Mouse (Mus musculus) liver, embryonic 11.5 days (tissue): Measurements from ENCODE around the gene Mpdu1. TPM values are rescaled to one million over a fixed set of nuclear protein-coding genes. Genes with fewer than 3 reads are reported as not detected.
"Not testable (repeated sequence)": the region's sequence is repeated elsewhere in the genome, so short reads cannot be mapped to it uniquely, and the experiment has no call there.

ENCODE experiments used
- ATAC-seq: fragments of 200-750 bp; cut with Nextera tagmentation; replicated peaks from 2 replicates; pipeline ENCODE4 v1.8.0; 2017; ENCODE audit warnings: moderate number of reproducible peaks, mild to moderate bottlenecking, moderate TSS enrichment, moderate library complexity; ENCODE audit not compliant: low FRiP score
- DNase-seq: peaks from one replicate; pipeline ENCODE4 v3.0.0-alpha.2; 2017; ENCODE audit warnings: low spot score
- H3K27ac ChIP-seq: fragments of 300-500 bp; sonication (generic); 2 replicates; pipeline ENCODE4 v1.5.1; 2014; ENCODE audit warnings: mild to moderate bottlenecking, low read depth, low read length, control low read depth
- H3K27me3 ChIP-seq: fragments of 300-500 bp; sonication (generic); replicated peaks from 2 replicates; pipeline ENCODE4 v1.6.1; 2014; ENCODE audit warnings: low read length, mixed read lengths; ENCODE audit not compliant: control insufficient read depth, insufficient read depth
- H3K36me3 ChIP-seq: fragments of 300-500 bp; sonication (generic); 2 replicates; pipeline ENCODE4 v1.6.1; 2014; ENCODE audit warnings: mild to moderate bottlenecking, low read length, moderate library complexity, mixed read lengths; ENCODE audit not compliant: control insufficient read depth, insufficient read depth
- H3K4me1 ChIP-seq: fragments of 300-500 bp; sonication (generic); replicated peaks from 2 replicates; pipeline ENCODE4 v1.6.1; 2014; ENCODE audit warnings: low read length, mixed read lengths; ENCODE audit not compliant: control insufficient read depth, insufficient read depth
- H3K4me2 ChIP-seq: fragments of 300-500 bp; sonication (generic); 2 replicates; pipeline ENCODE4 v1.6.1; 2014; ENCODE audit warnings: mild to moderate bottlenecking, control low read depth, moderate library complexity
- H3K4me3 ChIP-seq: fragments of 300-500 bp; sonication (generic); 2 replicates; pipeline ENCODE4 v1.5.1; 2014; ENCODE audit warnings: low read depth, low read length, control low read depth
- H3K9ac ChIP-seq: fragments of 300-500 bp; sonication (generic); 2 replicates; pipeline ENCODE4 v1.6.1; 2014; ENCODE audit warnings: low read depth, low read length, control low read depth
- H3K9me3 ChIP-seq: fragments of 300-500 bp; sonication (generic); 2 replicates; pipeline ENCODE4 v1.6.1; 2016; ENCODE audit warnings: low read length, inconsistent platforms, mixed read lengths; ENCODE audit not compliant: control insufficient read depth
- WGBS: fragments of 180-500 bp; shearing (Covaris S2); extraction: QIAGEN DNeasy Blood & Tissue Kit; methylation state at CpG from one replicate; pipeline ENCODE4 v1.1.7; 2014; 5-methylcytosine and 5-hydroxymethylcytosine counted together
- polyA plus RNA-seq: library from polyadenylated mRNA; unstranded; fragments of >200 nt; fragmentation: Nextera tagmentation; extraction: Ambion mirVana; gene quantifications from 2 replicates; pipeline ENCODE4 v1.2.1, GENCODE M21; 2014

Gene Mpdu1
- polyA plus RNA-seq, 1 experiment from 2014 or later = 24.0 TPM

DNA sequence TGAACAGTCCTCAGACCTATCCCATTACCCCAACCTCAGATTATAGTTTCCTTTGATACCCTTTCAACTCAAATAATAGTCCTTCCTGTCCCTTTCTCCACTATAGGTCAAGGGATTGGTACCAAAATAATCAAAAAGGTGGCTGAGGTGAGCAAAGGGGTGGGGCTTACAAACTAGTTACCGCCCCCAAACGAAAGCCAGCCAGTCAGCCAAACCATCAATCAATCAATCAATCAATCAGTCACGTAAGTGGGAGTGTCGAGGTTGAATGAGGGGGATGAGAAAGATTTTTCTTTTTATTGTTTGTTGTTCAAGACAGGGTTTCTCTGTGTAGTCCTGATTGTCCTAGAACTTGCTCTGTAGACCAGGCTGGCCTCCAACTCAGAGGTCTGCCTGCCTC, 39.4 kb downstream of the Mpdu1 start:
- H3K4me2 ChIP-seq = peak overlapping the region; percentile 85
- no peak overlapping the region for H3K9ac ChIP-seq
- WGBS = 65% methylated on average over 4 of the region's 4 CpGs

DNA sequence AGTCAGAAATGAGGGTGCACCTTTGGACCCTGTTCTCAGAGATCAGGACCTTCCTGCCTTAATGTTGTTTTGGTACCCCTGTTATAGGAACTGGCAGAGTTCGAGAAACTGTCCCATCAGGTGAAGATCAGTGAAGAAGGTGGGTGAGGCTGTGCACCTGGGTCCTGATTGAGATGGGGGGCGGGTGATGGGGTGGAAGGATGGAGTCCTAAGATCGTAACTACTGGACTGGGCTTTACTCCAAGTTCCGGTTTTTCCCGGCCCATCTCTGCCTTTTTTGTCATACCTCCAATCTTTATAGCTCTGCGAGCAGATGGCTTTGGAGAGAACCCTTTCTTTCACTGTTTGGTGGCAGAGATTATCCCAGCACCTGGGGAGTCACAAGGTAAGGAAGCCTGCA, 40.0 kb downstream of the Mpdu1 start:
- Histone ChIP-seq H3K4me1 (peaks cover 26% of the 10 kb centered on the region), H3K9me3 (no peaks in the 10 kb centered on the region), H3K4me3 (peak overlapping the region; percentile 63), H3K27me3 (no peaks in the 10 kb centered on the region), H3K36me3 (no peaks in the 10 kb centered on the region), H3K27ac (peak overlapping the region; percentile 56), H3K4me2 (peak overlapping the region; percentile 85), H3K9ac (peak overlapping the region; percentile 72)
- 47% methylated on average over 6 of the region's 6 CpGs for WGBS
- DNase-seq (no peak), ATAC-seq (no peak)

More for the DNA sequence above, 39.4 kb downstream of the Mpdu1 start:
- peak overlapping the region; percentile 63 for H3K4me3 ChIP-seq
- DNase-seq = no peak
- no peaks in the 10 kb centered on the region for H3K36me3 ChIP-seq
- peaks cover 22% of the 10 kb centered on the region for H3K4me1 ChIP-seq
- H3K27ac ChIP-seq = no peak overlapping the region
- H3K27me3 ChIP-seq = no peaks in the 10 kb centered on the region
- no peaks in the 10 kb centered on the region for H3K9me3 ChIP-seq
- ATAC-seq = no peak

GRCm38 (mm10) chr11:69621571-69622268, 40.7 kb downstream of the Mpdu1 start, which contains the start of gene Sat2:
Gene Sat2 (plus strand): TSS chr11:69622024.
- Histone ChIP-seq H3K4me1 (peaks cover 26% of the 10 kb centered on the region), H3K4me2 (peak within 1 kb of the TSS; percentile 85), H3K9ac (peak within 1 kb of the TSS; percentile 72), H3K9me3 (no peaks in the 10 kb centered on the region), H3K27me3 (no peaks in the 10 kb centered on the region), H3K27ac (peak within 1 kb of the TSS; percentile 60), H3K36me3 (no peaks in the 10 kb centered on the region), H3K4me3 (peak within 1 kb of the TSS; percentile 63)
- DNase-seq = peak; percentile 72
- 2% methylated on average over 20 of the region's 20 CpGs for WGBS
- ATAC-seq = peak; percentile 54; the same call in 1 of the 2 replicates

GRCm38 (mm10) chr11:69620394-69621081, 41.9 kb downstream of the Mpdu1 start:
- peaks cover 26% of the 10 kb centered on the region for H3K4me1 ChIP-seq
- H3K36me3 ChIP-seq = no peaks in the 10 kb centered on the region
- H3K4me2 ChIP-seq = peak overlapping the region; percentile 0; the same call in 1 of the 2 replicates
- DNase-seq (no peak), ATAC-seq (peak; percentile 56)
- no peaks in the 10 kb centered on the region for H3K9me3 ChIP-seq
- no peak overlapping the region for H3K4me3 ChIP-seq
- 53% methylated on average over 7 of the region's 7 CpGs for WGBS
- peak overlapping the region; percentile 60; the same call in 1 of the 2 replicates for H3K27ac ChIP-seq
- H3K9ac ChIP-seq = no peak overlapping the region
- no peaks in the 10 kb centered on the region for H3K27me3 ChIP-seq

DNA sequence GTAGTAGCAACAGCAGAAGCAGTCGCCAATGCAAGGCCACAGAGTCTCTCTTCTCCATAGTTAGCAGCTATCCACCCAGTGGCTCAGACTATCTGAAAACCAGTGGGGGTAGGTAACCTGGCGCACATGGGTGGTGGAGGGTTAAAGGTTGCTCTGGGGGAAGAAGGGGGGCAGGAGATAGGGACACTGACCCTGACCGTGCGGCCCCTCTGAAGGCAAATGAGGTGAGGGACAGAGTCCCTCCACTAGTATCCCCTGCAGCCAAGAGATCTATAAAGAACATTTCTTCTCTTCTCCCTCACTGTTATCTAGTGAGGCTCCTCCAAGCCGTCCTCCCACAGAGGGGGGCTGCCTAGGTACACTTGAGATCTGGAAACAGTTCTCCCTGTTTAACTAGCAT, 44.6 kb downstream of the Mpdu1 start, which contains the start of gene Shbg:
Shbg (minus strand) TSS at position 101 of the 400 bp plus-strand sequence.
- Histone ChIP-seq H3K27ac (peak within 1 kb of the TSS; percentile 54), H3K4me1 (peaks cover 30% of the 10 kb centered on the region), H3K36me3 (no peaks in the 10 kb centered on the region), H3K9ac (peak within 1 kb of the TSS; percentile 50), H3K4me2 (peak within 1 kb of the TSS; percentile 51), H3K4me3 (peak within 1 kb of the TSS; percentile 11), H3K27me3 (no peaks in the 10 kb centered on the region), H3K9me3 (no peaks in the 10 kb centered on the region)
- WGBS = 45% methylated on average over 5 of the region's 5 CpGs
- ATAC-seq (no peak; the same call in 1 of the 2 replicates), DNase-seq (no peak)

- Histone ChIP-seq H3K4me1 (peaks cover 30% of the 10 kb centered on the region), H3K36me3 (no peaks in the 10 kb centered on the region), H3K4me3 (peak overlapping the region; percentile 11), H3K9ac (no peak overlapping the region), H3K27me3 (no peaks in the 10 kb centered on the region), H3K4me2 (peak overlapping the region; percentile 51), H3K9me3 (no peaks in the 10 kb centered on the region), H3K27ac (no peak overlapping the region)
- WGBS = 48% methylated on average over 10 of the region's 10 CpGs
- DNase-seq (no peak), ATAC-seq (no peak)
Measured at GRCm38 (mm10) chr11:69616781-69617180, 45.7 kb downstream of the Mpdu1 start.

GRCm38 (mm10) chr11:69614257-69614588, 48.2 kb downstream of the Mpdu1 start:
- not testable (repeated sequence) for H3K27ac ChIP-seq, H3K27me3 ChIP-seq, DNase-seq, ATAC-seq, H3K9me3 ChIP-seq, H3K9ac ChIP-seq, H3K36me3 ChIP-seq
- Histone ChIP-seq H3K4me2 (peak overlapping the region; percentile 83), H3K4me1 (peaks cover 27% of the 10 kb centered on the region), H3K4me3 (peak overlapping the region; percentile 43)
- WGBS = 49% methylated on average over 11 of the region's 11 CpGs

- Histone ChIP-seq H3K4me3 (peak overlapping the region; percentile 43), H3K27me3 (no peaks in the 10 kb centered on the region), H3K4me2 (peak overlapping the region; percentile 83), H3K4me1 (peaks cover 32% of the 10 kb centered on the region), H3K36me3 (no peaks in the 10 kb centered on the region), H3K9ac (peak overlapping the region; percentile 63), H3K9me3 (no peaks in the 10 kb centered on the region), H3K27ac (no peak overlapping the region)
- 10% methylated on average over 19 of the region's 19 CpGs for WGBS
- DNase-seq (peak; percentile 77), ATAC-seq (peak; percentile 55; the same call in 1 of the 2 replicates)
Measured at GRCm38 (mm10) chr11:69613553-69614256, 48.7 kb downstream of the Mpdu1 start.
